Comparison of ENCODE assay signal across 15 mouse cellular contexts in genomic region chr8:91607091-91607490, GRCm38 (mm10).
DNase-seq lines count a peak whose midpoint lies in the region; ATAC-seq lines count a peak whose summit lies in the region.
"Had no signal": no experiment of that assay in that cellular context is flagged by ENCODE, and none has a peak within 500 bp of the region (broad histone marks: within the 10 kb centered on the region; RNA-seq: fewer than 3 reads in every experiment).

No protein-coding gene starts in this region.

- H3K4me3 ChIP-seq in kidney, embryonic 15.5 days (replicated peaks), result no peak overlapping the region
- H3K4me3 ChIP-seq: left cerebral cortex, adult 2 months; limb, embryonic 15.5 days had no signal

- WGBS in kidney, embryonic 15.5 days, result 92% methylated on average over 5 of the region's 5 CpGs

- no peak overlapping the region for H3K27ac ChIP-seq in kidney, embryonic 15.5 days
- H3K27ac ChIP-seq: left cerebral cortex, adult 2 months; limb, embryonic 15.5 days had no signal

- ATAC-seq in kidney, embryonic 15.5 days (replicated peaks; ENCODE audit: low FRiP score), result no peak

- peaks cover 6% of the 10 kb centered on the region; the same call in 1 of the 2 replicates for H3K27me3 ChIP-seq in kidney, embryonic 15.5 days

- H3K4me1 ChIP-seq in kidney, embryonic 15.5 days, result peaks cover 17% of the 10 kb centered on the region

- no peak overlapping the region for H3K4me2 ChIP-seq in kidney, embryonic 15.5 days
- H3K4me2 ChIP-seq: limb, embryonic 15.5 days had no signal

- peak; percentile 24 for DNase-seq in adrenal gland, adult 2 months
- no peak for DNase-seq in adrenal gland, postnatal 14 days
- DNase-seq in layer of hippocampus, adult 11-12 months (ENCODE audit: low spot score), result peak; percentile 31
- DNase-seq in layer of hippocampus, postnatal 25 days (ENCODE audit: extremely low spot score in 1 of 2, low spot score in 1 of 2), result no peak
- DNase-seq in NIH3T3 (ENCODE audit: low read depth), result peak; percentile 79
- peak; percentile 38 to 46 for DNase-seq in cerebellum, postnatal 14 days
- no peak for DNase-seq in thymus, postnatal 10 days (ENCODE audit: low spot score in 2 of 2)
- DNase-seq: embryo, embryonic 11 days; heart, postnatal 36 days; kidney, postnatal 14 days; lung, adult 2 months; spleen, adult 18-20 months had no signal

- no peaks in the 10 kb centered on the region for H3K9me3 ChIP-seq in kidney, embryonic 15.5 days (replicated peaks)
- H3K9me3 ChIP-seq: limb, embryonic 15.5 days had no signal

- no peak overlapping the region for H3K9ac ChIP-seq in kidney, embryonic 15.5 days
- H3K9ac ChIP-seq: limb, embryonic 15.5 days had no signal

- H3K36me3 ChIP-seq in kidney, embryonic 15.5 days, result no peaks in the 10 kb centered on the region
- H3K36me3 ChIP-seq: limb, embryonic 15.5 days had no signal

Comparison
In these comparisons a context has a peak if more than half of its experiments do, and no peak if none do; other contexts are left out.
1. DNase-seq: peak in adrenal gland, adult 2 months (single experiment), layer of hippocampus, adult 11-12 months (single experiment), NIH3T3 (single experiment) and cerebellum, postnatal 14 days (2 of 2); none in adrenal gland, postnatal 14 days (single experiment), layer of hippocampus, postnatal 25 days (0 of 2) and thymus, postnatal 10 days (0 of 2).